Mouse (Mus musculus) G1E (cell line): ENCODE results near the gene Rhbdd1.

Source experiments
- CTCF ChIP-seq: IDR thresholded peaks from 2 replicates; pipeline ENCODE4 v1.5.1; 2012; ENCODE audit warnings: low read depth, low read length, inconsistent platforms, mixed read lengths
- GATA1 ChIP-seq: IDR thresholded peaks from 2 replicates; pipeline ENCODE4 v1.6.1; 2012; ENCODE audit warnings: borderline replicate concordance, low read length, inconsistent platforms, mixed read lengths
- POLR2AphosphoS5 ChIP-seq: IDR thresholded peaks from 2 replicates; pipeline ENCODE4 v1.6.1; 2012; ENCODE audit warnings: low read depth, low read length, inconsistent platforms; ENCODE audit not compliant: insufficient replicate concordance
- TAL1 ChIP-seq: conservative IDR thresholded peaks from 2 replicates; pipeline ENCODE4 v1.6.1; 2012; ENCODE audit warnings: low read depth, low read length, inconsistent platforms, mixed read lengths

GRCm38 (mm10) chr1:82476746-82477145 is 160.5 kb downstream of the Rhbdd1 start:
- TF ChIP-seq CTCF: no peak
- no peak for TF ChIP-seq TAL1
- no peak for TF ChIP-seq GATA1
- no peak for TF ChIP-seq POLR2AphosphoS5
